Mouse (Mus musculus) thymus, adult 2 months (tissue): Measurements from ENCODE around the gene Lsamp.

Experiments
- CTCF ChIP-seq: fragments of 200-500 bp; IDR thresholded peaks from 2 replicates; pipeline ENCODE4 v1.5.1; 2012; ENCODE audit warnings: mild to moderate bottlenecking, control low read depth, low read length, moderate library complexity, borderline replicate concordance; ENCODE audit not compliant: control insufficient read depth, poor library complexity, insufficient read depth; ENCODE audit errors: extremely low read depth
- POLR2A ChIP-seq: fragments of 200-500 bp; IDR thresholded peaks from 2 replicates; pipeline ENCODE4 v1.6.1; 2012; ENCODE audit warnings: mild to moderate bottlenecking, low read length, control low read depth, moderate library complexity; ENCODE audit not compliant: control insufficient read depth, poor library complexity, insufficient read depth; ENCODE audit errors: extremely low read depth

DNA sequence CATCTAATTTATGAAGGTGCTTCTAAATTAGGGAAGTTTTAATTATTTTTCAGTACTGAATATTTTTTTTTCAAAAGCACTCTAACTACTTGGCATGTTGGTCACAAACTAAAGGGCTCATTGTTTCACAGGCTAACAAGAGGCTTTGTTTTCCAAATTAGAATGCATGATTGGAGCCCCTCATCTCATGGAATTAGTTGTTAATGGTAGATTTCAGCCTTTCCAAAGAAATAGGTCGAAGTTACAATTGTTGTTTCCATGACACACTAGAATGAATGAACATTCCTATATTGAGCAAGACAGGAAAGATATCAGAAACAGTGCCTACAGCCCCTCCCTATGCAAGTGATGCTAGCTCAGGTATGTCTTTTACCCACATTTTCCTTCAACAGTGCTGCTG lies 26.9 kb downstream of the Lsamp start:
- no peak for TF ChIP-seq CTCF
- TF ChIP-seq POLR2A: no peak
